Mouse (Mus musculus) spleen, adult 2 months (tissue): ENCODE measurements at regions not wholly inside any gene's neighbourhood (a gene's known extent, or its start where the extent isn't known, plus 50 kb on each side); places are given as distances from the start of the nearest gene placed in this dataset.

ENCODE experiments used
- CTCF ChIP-seq: fragments of 200-500 bp; IDR thresholded peaks from 2 replicates; pipeline ENCODE4 v1.5.1; 2011; ENCODE audit warnings: mild to moderate bottlenecking, inconsistent platforms; ENCODE audit not compliant: insufficient read depth, insufficient read length, insufficient replicate concordance; ENCODE audit errors: extremely low read depth
- POLR2A ChIP-seq: fragments of 200-500 bp; IDR thresholded peaks from 2 replicates; pipeline ENCODE4 v1.6.1; 2011; ENCODE audit warnings: low read depth, low read length, inconsistent platforms

DNA sequence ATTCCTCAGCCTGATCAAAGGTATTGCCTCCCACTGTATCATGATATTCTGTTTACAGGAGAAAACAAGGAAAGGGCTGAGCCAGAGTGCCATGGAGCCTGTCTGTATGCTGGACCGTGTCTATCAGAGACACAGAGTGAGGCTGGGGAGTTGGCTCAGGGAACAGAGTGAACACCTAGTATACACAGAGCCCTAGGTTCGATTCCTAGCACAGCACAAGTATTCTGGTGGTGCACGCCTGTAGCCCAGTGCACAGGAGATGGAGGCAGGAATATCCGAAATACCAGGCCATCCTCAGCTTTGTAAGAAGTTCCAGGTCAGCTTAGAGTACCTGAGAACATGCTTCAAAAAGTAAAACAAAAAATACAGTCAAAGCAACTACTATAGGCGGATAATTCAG, 237.2 kb upstream of the Adgrl2 start:
- TF ChIP-seq POLR2A (no peak), CTCF (no peak)
